In genomic region chr16:97387955-97388354, GRCm38 (mm10) we compare ENCODE assay signal across 26 mouse cellular contexts. TPM values are rescaled to one million over a fixed set of nuclear protein-coding genes. Genes with fewer than 3 reads are reported as not detected.
A peak's percentile ranks its signal among the peaks of the same experiment; 100 is the strongest.
DNase-seq lines count a peak whose midpoint lies in the region; ATAC-seq and TF ChIP-seq lines count a peak whose summit lies in the region.
"Had no signal": no experiment of that assay in that cellular context is flagged by ENCODE, and none has a peak within 500 bp of the region (broad histone marks: within the 10 kb centered on the region; RNA-seq: fewer than 3 reads in every experiment).

No protein-coding gene starts in this region.

- no peaks in the 10 kb centered on the region for H3K4me1 ChIP-seq in embryonic facial prominence, embryonic 14.5 days (ENCODE audit: control insufficient read depth, insufficient read depth, low read length)
- H3K4me1 ChIP-seq in embryonic facial prominence, embryonic 10.5 days, result peaks cover 23% of the 10 kb centered on the region
- peaks cover 37% of the 10 kb centered on the region for H3K4me1 ChIP-seq in heart, embryonic 12.5 days (replicated peaks)
- H3K4me1 ChIP-seq in heart, embryonic 11.5 days (ENCODE audit: control insufficient read depth, insufficient read depth, low read length), result peaks cover 25% of the 10 kb centered on the region
- no peaks in the 10 kb centered on the region; the same call in 1 of the 2 replicates for H3K4me1 ChIP-seq in liver, embryonic 11.5 days (replicated peaks; ENCODE audit: control insufficient read depth, insufficient read depth, low read length)
- H3K4me1 ChIP-seq in liver, postnatal 0 days (ENCODE audit: insufficient read depth), result no peaks in the 10 kb centered on the region
- H3K4me1 ChIP-seq: intestine, embryonic 15.5 days had no signal

- no peak for TF ChIP-seq CTCF in liver, postnatal 0 days (IDR thresholded peaks at IDR 0.05; ENCODE audit: low read depth)

- no peak overlapping the region for H3K4me2 ChIP-seq in embryonic facial prominence, embryonic 14.5 days (ENCODE audit: low read depth, low read length)
- H3K4me2 ChIP-seq in heart, embryonic 12.5 days, result no peak overlapping the region
- H3K4me2 ChIP-seq in heart, embryonic 11.5 days, result no peak overlapping the region
- H3K4me2 ChIP-seq in liver, embryonic 11.5 days, result no peak overlapping the region
- H3K4me2 ChIP-seq in liver, postnatal 0 days (ENCODE audit: low read depth, low read length), result no peak overlapping the region
- H3K4me2 ChIP-seq: embryonic facial prominence, embryonic 15.5 days; heart, embryonic 13.5 days; hindbrain, embryonic 13.5 days; intestine, embryonic 15.5 days had no signal

- no peaks in the 10 kb centered on the region for H3K36me3 ChIP-seq in embryonic facial prominence, embryonic 14.5 days (ENCODE audit: control insufficient read depth, insufficient read depth, low read length)
- H3K36me3 ChIP-seq in embryonic facial prominence, embryonic 10.5 days (replicated peaks), result no peaks in the 10 kb centered on the region
- H3K36me3 ChIP-seq in heart, embryonic 12.5 days, result no peaks in the 10 kb centered on the region
- H3K36me3 ChIP-seq in heart, embryonic 11.5 days (ENCODE audit: control insufficient read depth, insufficient read depth, low read length), result no peaks in the 10 kb centered on the region
- H3K36me3 ChIP-seq in liver, embryonic 11.5 days (ENCODE audit: control insufficient read depth, insufficient read depth, low read length), result no peaks in the 10 kb centered on the region
- H3K36me3 ChIP-seq in liver, postnatal 0 days (replicated peaks; ENCODE audit: insufficient read depth, low read length), result no peaks in the 10 kb centered on the region
- H3K36me3 ChIP-seq: embryonic facial prominence, embryonic 15.5 days; heart, embryonic 13.5 days; hindbrain, embryonic 10.5 days; hindbrain, embryonic 13.5 days; intestine, embryonic 15.5 days had no signal

- H3K9me3 ChIP-seq in embryonic facial prominence, embryonic 14.5 days (ENCODE audit: control insufficient read depth, low read length), result no peaks in the 10 kb centered on the region
- H3K9me3 ChIP-seq in embryonic facial prominence, embryonic 10.5 days, result no peaks in the 10 kb centered on the region
- H3K9me3 ChIP-seq in heart, embryonic 12.5 days (replicated peaks), result no peaks in the 10 kb centered on the region
- H3K9me3 ChIP-seq in heart, embryonic 11.5 days (replicated peaks; ENCODE audit: control insufficient read depth, low read length), result no peaks in the 10 kb centered on the region
- H3K9me3 ChIP-seq in liver, embryonic 11.5 days (ENCODE audit: control insufficient read depth, low read length), result no peaks in the 10 kb centered on the region
- H3K9me3 ChIP-seq in liver, postnatal 0 days (ENCODE audit: low read length), result no peaks in the 10 kb centered on the region
- H3K9me3 ChIP-seq: embryonic facial prominence, embryonic 15.5 days; heart, embryonic 13.5 days; hindbrain, embryonic 10.5 days; hindbrain, embryonic 13.5 days; intestine, embryonic 15.5 days had no signal

- no peak overlapping the region for H3K9ac ChIP-seq in embryonic facial prominence, embryonic 14.5 days (ENCODE audit: low read depth, low read length)
- no peak overlapping the region for H3K9ac ChIP-seq in heart, embryonic 12.5 days
- H3K9ac ChIP-seq in heart, embryonic 11.5 days (ENCODE audit: low read depth, low read length), result no peak overlapping the region
- no peak overlapping the region for H3K9ac ChIP-seq in liver, embryonic 11.5 days (ENCODE audit: low read depth, low read length)
- no peak overlapping the region for H3K9ac ChIP-seq in liver, postnatal 0 days (replicated peaks)
- H3K9ac ChIP-seq: embryonic facial prominence, embryonic 15.5 days; forebrain, postnatal 0 days; heart, embryonic 13.5 days; hindbrain, embryonic 13.5 days; intestine, embryonic 15.5 days had no signal

- H3K27ac ChIP-seq in embryonic facial prominence, embryonic 14.5 days (replicated peaks; ENCODE audit: low read depth, low read length), result no peak overlapping the region
- H3K27ac ChIP-seq in embryonic facial prominence, embryonic 10.5 days (replicated peaks), result no peak overlapping the region
- no peak overlapping the region; the same call in 1 of the 2 replicates for H3K27ac ChIP-seq in heart, embryonic 12.5 days (ENCODE audit: poor library complexity, severe bottlenecking)
- H3K27ac ChIP-seq in heart, embryonic 11.5 days (ENCODE audit: low read depth, low read length), result no peak overlapping the region
- H3K27ac ChIP-seq in liver, embryonic 11.5 days (ENCODE audit: low read depth, low read length), result no peak overlapping the region
- no peak overlapping the region for H3K27ac ChIP-seq in liver, postnatal 0 days (ENCODE audit: low read depth)
- H3K27ac ChIP-seq: embryonic facial prominence, embryonic 15.5 days; gastrocnemius, adult 2 months; heart, embryonic 13.5 days; hindbrain, embryonic 10.5 days; hindbrain, embryonic 13.5 days; intestine, embryonic 15.5 days had no signal

- no peak overlapping the region for H3K4me3 ChIP-seq in embryonic facial prominence, embryonic 14.5 days (ENCODE audit: low read depth, low read length)
- no peak overlapping the region for H3K4me3 ChIP-seq in embryonic facial prominence, embryonic 10.5 days
- no peak overlapping the region for H3K4me3 ChIP-seq in heart, embryonic 12.5 days
- no peak overlapping the region for H3K4me3 ChIP-seq in heart, embryonic 11.5 days (ENCODE audit: low read depth, low read length)
- no peak overlapping the region for H3K4me3 ChIP-seq in liver, embryonic 11.5 days (ENCODE audit: low read depth, low read length)
- H3K4me3 ChIP-seq in liver, postnatal 0 days (ENCODE audit: low read depth, low read length), result no peak overlapping the region
- H3K4me3 ChIP-seq: embryonic facial prominence, embryonic 15.5 days; gastrocnemius, adult 2 months; heart, embryonic 13.5 days; hindbrain, embryonic 10.5 days; hindbrain, embryonic 13.5 days; intestine, embryonic 15.5 days had no signal

- WGBS in embryonic facial prominence, embryonic 14.5 days, result 21% methylated on average over 2 of the region's 2 CpGs
- 33% methylated on average over 2 of the region's 2 CpGs for WGBS in embryonic facial prominence, embryonic 10.5 days
- WGBS in heart, embryonic 12.5 days, result 25% methylated on average over 2 of the region's 2 CpGs
- WGBS in heart, embryonic 11.5 days (ENCODE audit: insufficient replicate concordance), result 25% methylated on average over 2 of the region's 2 CpGs
- 48% methylated on average over 2 of the region's 2 CpGs for WGBS in liver, embryonic 11.5 days
- WGBS in liver, postnatal 0 days (ENCODE audit: insufficient replicate concordance), result 58% methylated on average over 2 of the region's 2 CpGs

- no peak for TF ChIP-seq EP300 in liver, postnatal 0 days (IDR thresholded peaks at IDR 0.05; ENCODE audit: low read depth)

- H3K27me3 ChIP-seq in embryonic facial prominence, embryonic 14.5 days (replicated peaks; ENCODE audit: control insufficient read depth, insufficient read depth, low read length), result no peaks in the 10 kb centered on the region
- H3K27me3 ChIP-seq in embryonic facial prominence, embryonic 10.5 days (replicated peaks; ENCODE audit: low read depth, poor library complexity, severe bottlenecking), result no peaks in the 10 kb centered on the region
- H3K27me3 ChIP-seq in heart, embryonic 12.5 days (replicated peaks), result no peaks in the 10 kb centered on the region
- no peaks in the 10 kb centered on the region for H3K27me3 ChIP-seq in heart, embryonic 11.5 days (ENCODE audit: control insufficient read depth, insufficient read depth, low read length)
- no peaks in the 10 kb centered on the region for H3K27me3 ChIP-seq in liver, embryonic 11.5 days (replicated peaks; ENCODE audit: control insufficient read depth, insufficient read depth, low read length)
- H3K27me3 ChIP-seq in liver, postnatal 0 days (ENCODE audit: insufficient read depth, low read length), result no peaks in the 10 kb centered on the region
- H3K27me3 ChIP-seq: embryonic facial prominence, embryonic 15.5 days; heart, embryonic 13.5 days; hindbrain, embryonic 13.5 days; intestine, embryonic 15.5 days had no signal

- DNase-seq in embryonic facial prominence, embryonic 14.5 days (ENCODE audit: low spot score), result peak; percentile 17
- no peak for DNase-seq in embryonic facial prominence, embryonic 10.5 days (ENCODE audit: low spot score)
- peak; percentile 28 for DNase-seq in liver, embryonic 11.5 days (ENCODE audit: low spot score)
- DNase-seq in liver, postnatal 0 days, result no peak
- DNase-seq: adrenal gland, adult 2 months; adrenal gland, postnatal 14 days; cerebellum, adult 11-12 months; cerebellum, adult 8-10 months; cerebellum, postnatal 10 days; cerebellum, postnatal 36 days; embryo, embryonic 11 days; forebrain, postnatal 0 days; gastrocnemius, adult 2 months; gastrocnemius, postnatal 14 days; heart, adult 18-20 months; kidney, adult 11 months; kidney, adult 8-10 months had no signal

- no peak for ATAC-seq in embryonic facial prominence, embryonic 14.5 days (ENCODE audit: low read depth)
- ATAC-seq in heart, embryonic 12.5 days (ENCODE audit: insufficient number of reproducible peaks, low FRiP score), result peak; percentile 63; the same call in 1 of the 2 replicates
- no peak for ATAC-seq in heart, embryonic 11.5 days (replicated peaks; ENCODE audit: insufficient number of reproducible peaks, low FRiP score, low TSS enrichment)
- no peak for ATAC-seq in liver, embryonic 11.5 days (replicated peaks; ENCODE audit: low FRiP score)
- ATAC-seq in liver, postnatal 0 days, result no peak
- ATAC-seq: forebrain, embryonic 14.5 days; forebrain, postnatal 0 days; hindbrain, embryonic 16.5 days; intestine, embryonic 15.5 days had no signal

RNA-seq across cellular contexts. Expression of gene Bace2, which starts 31.4 kb away (rescaled TPM):
- 16.4 and 20.6 TPM in 2 replicates for polyA plus RNA-seq in embryonic facial prominence, embryonic 14.5 days (2014; fragmentation: Nextera tagmentation; extraction: Ambion mirVana)
- 1.2 and 2.8 TPM in 2 replicates for polyA plus RNA-seq in embryonic facial prominence, embryonic 10.5 days (2016; fragmentation: Nextera tagmentation; extraction: Ambion mirVana)
- 61.0 and 66.2 TPM in 2 replicates for polyA plus RNA-seq in heart, embryonic 12.5 days (2016; fragmentation: Nextera tagmentation; extraction: Ambion mirVana)
- polyA plus RNA-seq in heart, embryonic 11.5 days (2014; fragmentation: Nextera tagmentation; extraction: Ambion mirVana), result 49.5 and 59.2 TPM in 2 replicates
- polyA plus RNA-seq in liver, embryonic 11.5 days (2014; fragmentation: Nextera tagmentation; extraction: Ambion mirVana), result 6.2 and 6.4 TPM in 2 replicates
- 9.9 and 11.0 TPM in 2 replicates for polyA plus RNA-seq in liver, postnatal 0 days (2015; fragmentation: Nextera tagmentation; extraction: Ambion mirVana)

Comparison
In these comparisons a context has a peak if more than half of its experiments do, and no peak if none do; other contexts are left out.
1. DNase-seq: peak in embryonic facial prominence, embryonic 14.5 days (single experiment) and liver, embryonic 11.5 days (single experiment); none in embryonic facial prominence, embryonic 10.5 days (single experiment) and liver, postnatal 0 days (single experiment).